Mouse (Mus musculus) natural killer cell, adult 2 months (primary cell): ENCODE data around the gene Smndc1.
A peak's percentile ranks its signal among the peaks of the same experiment; 100 is the strongest.

Source experiments
- DNase-seq, 2 experiments: peaks; one replicate each; pipeline ENCODE4 v3.0.0; 2022; ENCODE audit warnings: low spot score in 2 of 2

Smndc1 gene

GRCm38 (mm10) chr19:53345766-53346165 lies 44.6 kb downstream of the Smndc1 start:
- DNase-seq = no peak

GRCm38 (mm10) chr19:53344062-53344461 lies 46.3 kb downstream of the Smndc1 start:
- no peak for DNase-seq

GRCm38 (mm10) chr19:53343174-53343881 lies 47.0 kb downstream of the Smndc1 start:
- no peak for DNase-seq

- no peak for DNase-seq
Observed at GRCm38 (mm10) chr19:53340423-53340822, 50.0 kb downstream of the Smndc1 start.

GRCm38 (mm10) chr19:53335241-53335640 lies 55.1 kb downstream of the Smndc1 start:
- no peak for DNase-seq

GRCm38 (mm10) chr19:53333730-53334129 lies 56.6 kb downstream of the Smndc1 start:
- DNase-seq = no peak

- no peak for DNase-seq
Observed at GRCm38 (mm10) chr19:53331882-53332500, 58.4 kb downstream of the Smndc1 start.

GRCm38 (mm10) chr19:53329992-53330381 lies 60.4 kb downstream of the Smndc1 start:
- peak; percentile 20 to 35 for DNase-seq
